Mouse (Mus musculus) spleen, postnatal 4 days (tissue): ENCODE measurements around the gene Tubb2a.

Source experiments
- DNase-seq, 2 experiments: peaks; one replicate each; pipeline ENCODE4 v3.0.0; 2022; ENCODE audit warnings: low spot score in 2 of 2

Gene Tubb2a

GRCm38 (mm10) chr13:34051692-34052091, 26.1 kb downstream of the Tubb2a start:
- DNase-seq: no peak

- no peak for DNase-seq
Measured at GRCm38 (mm10) chr13:34050479-34050878, 27.3 kb downstream of the Tubb2a start.

- no peak for DNase-seq
Measured at GRCm38 (mm10) chr13:34047526-34047925, 30.3 kb downstream of the Tubb2a start.

- DNase-seq: peak; percentile 65 to 77
Measured at GRCm38 (mm10) chr13:34046421-34047012, 31.3 kb downstream of the Tubb2a start.

GRCm38 (mm10) chr13:34045511-34046249, 32.1 kb downstream of the Tubb2a start:
- no peak for DNase-seq

GRCm38 (mm10) chr13:34043716-34044393, 34.0 kb downstream of the Tubb2a start:
- DNase-seq: no peak

GRCm38 (mm10) chr13:34040091-34040490, 37.7 kb downstream of the Tubb2a start:
- DNase-seq: no peak

GRCm38 (mm10) chr13:34038901-34039341, 38.9 kb downstream of the Tubb2a start:
- DNase-seq: no peak

- no peak for DNase-seq
Measured at GRCm38 (mm10) chr13:34038056-34038432, 39.8 kb downstream of the Tubb2a start.

- peak; percentile 87 to 96 for DNase-seq
Measured at GRCm38 (mm10) chr13:34037172-34038055, 40.4 kb downstream of the Tubb2a start, which contains the start of gene Bphl. Gene Bphl, plus strand, starts transcription at chr13:34037597.

GRCm38 (mm10) chr13:34036726-34037125, 41.1 kb downstream of the Tubb2a start:
- no peak for DNase-seq

GRCm38 (mm10) chr13:34035424-34035823, 42.4 kb downstream of the Tubb2a start:
- no peak for DNase-seq

- DNase-seq: no peak
Measured at GRCm38 (mm10) chr13:34032041-34032440, 45.8 kb downstream of the Tubb2a start.
